Mouse (Mus musculus) left cerebral cortex, adult 18-20 months (tissue): ENCODE measurements around the gene Efna4. TPM values are rescaled to one million over a fixed set of nuclear protein-coding genes. Genes with fewer than 3 reads are reported as not detected.

Experiments used
- DNase-seq, 2 experiments: peaks; one replicate each; pipeline ENCODE4 v3.0.0; 2021 to 2022; ENCODE audit warnings: low spot score in 2 of 2, mixed read lengths in 1 of 2
- long read RNA-seq, 2 experiments: library from polyadenylated mRNA; stranded (forward); transcript quantifications; one replicate each; pipeline ENCODE4 v2.0.0; 2021
- total RNA-seq, 2 experiments: library from RNA; stranded (reverse); gene quantifications; 2 replicates each; pipeline ENCODE4 v1.2.3; 2021

Gene Efna4
- total RNA-seq: under 1 TPM in 1 of 2 experiments, not detected in 1; 0.28 TPM
- long read RNA-seq, experiment 1: 0 reads
- long read RNA-seq, experiment 2: 0 reads

GRCm38 (mm10) chr3:89337721-89338578 lies at the start of gene Efna4:
Efna4 (minus strand) TSS chr3:89338028.
- no peak for DNase-seq

GRCm38 (mm10) chr3:89386438-89387420 lies 48.9 kb upstream of the Efna4 start:
- DNase-seq: no peak

GRCm38 (mm10) chr3:89385451-89385850 lies 47.6 kb upstream of the Efna4 start:
- DNase-seq: no peak

GRCm38 (mm10) chr3:89384331-89385076 lies 46.7 kb upstream of the Efna4 start:
- no peak for DNase-seq

GRCm38 (mm10) chr3:89383651-89384255 lies 45.9 kb upstream of the Efna4 start:
- no peak for DNase-seq

- no peak for DNase-seq
These were observed 45.1 kb upstream of the Efna4 start for GRCm38 (mm10) chr3:89382950-89383349.

GRCm38 (mm10) chr3:89382033-89382882 lies 44.4 kb upstream of the Efna4 start:
- DNase-seq: no peak

GRCm38 (mm10) chr3:89381233-89381632 lies 43.4 kb upstream of the Efna4 start:
- no peak for DNase-seq

GRCm38 (mm10) chr3:89380711-89381110 lies 42.9 kb upstream of the Efna4 start:
- DNase-seq: no peak

GRCm38 (mm10) chr3:89380291-89380690 lies 42.5 kb upstream of the Efna4 start:
- DNase-seq: no peak

GRCm38 (mm10) chr3:89379388-89380131 lies 41.7 kb upstream of the Efna4 start:
- DNase-seq: no peak

- peak; percentile 73 to 79 for DNase-seq
These were observed 40.7 kb upstream of the Efna4 start for GRCm38 (mm10) chr3:89378394-89379067.

- DNase-seq: no peak
These were observed 40.0 kb upstream of the Efna4 start for GRCm38 (mm10) chr3:89377831-89378230.

- no peak for DNase-seq
These were observed 35.9 kb upstream of the Efna4 start for GRCm38 (mm10) chr3:89373581-89374231.

GRCm38 (mm10) chr3:89367338-89367737 lies 29.5 kb upstream of the Efna4 start:
- no peak for DNase-seq

GRCm38 (mm10) chr3:89365486-89366414 lies 27.9 kb upstream of the Efna4 start:
- DNase-seq: no peak

GRCm38 (mm10) chr3:89365153-89365485 lies 27.3 kb upstream of the Efna4 start, which contains the start of gene Dcst1:
Dcst1 (minus strand) TSS chr3:89365253.
- no peak for DNase-seq
